Mouse (Mus musculus) heart, embryonic 16.5 days (tissue): ENCODE measurements around the gene Dcakd. TPM values are rescaled to one million over a fixed set of nuclear protein-coding genes. Genes with fewer than 3 reads are reported as not detected.
A peak's percentile ranks its signal among the peaks of the same experiment; 100 is the strongest.
"Not testable (repeated sequence)": the region's sequence is repeated elsewhere in the genome, so short reads cannot be mapped to it uniquely, and the experiment has no call there.

ENCODE experiments used
- ATAC-seq: fragments of 200-750 bp; cut with Nextera tagmentation; replicated peaks from 2 replicates; pipeline ENCODE4 v1.8.0; 2017; ENCODE audit warnings: moderate number of reproducible peaks; ENCODE audit not compliant: insufficient read depth, low FRiP score; ENCODE audit errors: extremely low read depth
- H3K27ac ChIP-seq: fragments of 300-500 bp; sonication (generic); 2 replicates; pipeline ENCODE4 v1.5.1; 2014; ENCODE audit warnings: mild to moderate bottlenecking, low read length, control low read depth, moderate library complexity
- H3K27me3 ChIP-seq: fragments of 300-500 bp; sonication (generic); 2 replicates; pipeline ENCODE4 v1.6.1; 2014; ENCODE audit warnings: low read length, mixed read lengths; ENCODE audit not compliant: control insufficient read depth, insufficient read depth
- H3K36me3 ChIP-seq: fragments of 300-500 bp; sonication (generic); 2 replicates; pipeline ENCODE4 v1.6.1; 2014; ENCODE audit not compliant: control insufficient read depth, insufficient read depth
- H3K4me1 ChIP-seq: fragments of 300-500 bp; sonication (generic); 2 replicates; pipeline ENCODE4 v1.6.1; 2014; ENCODE audit warnings: low read length, mixed read lengths; ENCODE audit not compliant: control insufficient read depth, insufficient read depth
- H3K4me2 ChIP-seq: fragments of 300-500 bp; sonication (generic); 2 replicates; pipeline ENCODE4 v1.6.1; 2014; ENCODE audit warnings: low read depth, mild to moderate bottlenecking, control low read depth, low read length
- H3K4me3 ChIP-seq: fragments of 300-500 bp; sonication (generic); 2 replicates; pipeline ENCODE4 v1.5.1; 2014; ENCODE audit warnings: mild to moderate bottlenecking, control low read depth, low read length
- H3K9ac ChIP-seq: fragments of 300-500 bp; sonication (generic); 2 replicates; pipeline ENCODE4 v1.6.1; 2014; ENCODE audit warnings: low read length, control low read depth
- H3K9me3 ChIP-seq: fragments of 300-500 bp; sonication (generic); replicated peaks from 2 replicates; pipeline ENCODE4 v1.6.1; 2016; ENCODE audit warnings: low read length; ENCODE audit not compliant: control insufficient read depth
- WGBS: fragments of 180-500 bp; shearing (Covaris S2); extraction: QIAGEN DNeasy Blood & Tissue Kit; methylation state at CpG from one replicate; pipeline ENCODE4 v1.1.7; 2014; 5-methylcytosine and 5-hydroxymethylcytosine counted together
- polyA plus RNA-seq: library from polyadenylated mRNA; unstranded; fragments of >200 nt; fragmentation: Nextera tagmentation; extraction: Ambion mirVana; gene quantifications from 2 replicates; pipeline ENCODE4 v1.2.1, GENCODE M21; 2015

The Dcakd gene
- polyA plus RNA-seq, 1 experiment from 2014 or later: 66.9 TPM

GRCm38 (mm10) chr11:102984615-102985014 lies 43.5 kb downstream of the Dcakd start:
- Histone ChIP-seq H3K9me3 (no peaks in the 10 kb centered on the region), H3K36me3 (no peaks in the 10 kb centered on the region), H3K4me1 (no peaks in the 10 kb centered on the region; the same call in 1 of the 2 replicates), H3K9ac (no peak overlapping the region), H3K4me2 (no peak overlapping the region), H3K27ac (no peak overlapping the region), H3K4me3 (no peak overlapping the region), H3K27me3 (peaks cover 19% of the 10 kb centered on the region)
- WGBS: 61% methylated on average over 4 of the region's 4 CpGs
- ATAC-seq: no peak

DNA sequence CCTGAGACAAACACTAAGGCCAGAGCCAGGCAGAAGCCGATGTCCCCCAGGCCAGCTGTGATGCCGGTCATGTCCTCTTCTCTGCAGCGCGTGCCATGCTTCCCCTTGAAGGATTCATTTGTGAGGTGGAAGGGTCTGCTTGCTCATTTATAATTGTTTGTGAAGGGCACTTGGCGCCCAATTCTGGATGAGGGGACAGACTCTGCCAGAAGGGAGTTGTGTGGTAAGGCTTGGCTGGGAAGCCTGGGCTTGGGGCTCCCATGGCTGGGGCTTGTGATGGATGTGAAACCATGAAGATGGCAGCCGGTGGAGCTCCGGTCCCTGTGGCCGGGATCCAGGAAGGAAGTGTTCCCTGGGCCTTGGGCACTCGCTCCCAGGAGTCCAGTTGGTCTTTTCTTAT lies 44.0 kb downstream of the Dcakd start:
- H3K4me1 ChIP-seq: no peaks in the 10 kb centered on the region; the same call in 1 of the 2 replicates
- no peak overlapping the region for H3K4me2 ChIP-seq
- H3K9ac ChIP-seq: no peak overlapping the region
- no peak overlapping the region for H3K27ac ChIP-seq
- peaks cover 14% of the 10 kb centered on the region for H3K27me3 ChIP-seq
- ATAC-seq: no peak
- no peaks in the 10 kb centered on the region for H3K9me3 ChIP-seq
- WGBS: 83% methylated on average over 9 of the region's 9 CpGs
- H3K36me3 ChIP-seq: no peaks in the 10 kb centered on the region
- no peak overlapping the region for H3K4me3 ChIP-seq

DNA sequence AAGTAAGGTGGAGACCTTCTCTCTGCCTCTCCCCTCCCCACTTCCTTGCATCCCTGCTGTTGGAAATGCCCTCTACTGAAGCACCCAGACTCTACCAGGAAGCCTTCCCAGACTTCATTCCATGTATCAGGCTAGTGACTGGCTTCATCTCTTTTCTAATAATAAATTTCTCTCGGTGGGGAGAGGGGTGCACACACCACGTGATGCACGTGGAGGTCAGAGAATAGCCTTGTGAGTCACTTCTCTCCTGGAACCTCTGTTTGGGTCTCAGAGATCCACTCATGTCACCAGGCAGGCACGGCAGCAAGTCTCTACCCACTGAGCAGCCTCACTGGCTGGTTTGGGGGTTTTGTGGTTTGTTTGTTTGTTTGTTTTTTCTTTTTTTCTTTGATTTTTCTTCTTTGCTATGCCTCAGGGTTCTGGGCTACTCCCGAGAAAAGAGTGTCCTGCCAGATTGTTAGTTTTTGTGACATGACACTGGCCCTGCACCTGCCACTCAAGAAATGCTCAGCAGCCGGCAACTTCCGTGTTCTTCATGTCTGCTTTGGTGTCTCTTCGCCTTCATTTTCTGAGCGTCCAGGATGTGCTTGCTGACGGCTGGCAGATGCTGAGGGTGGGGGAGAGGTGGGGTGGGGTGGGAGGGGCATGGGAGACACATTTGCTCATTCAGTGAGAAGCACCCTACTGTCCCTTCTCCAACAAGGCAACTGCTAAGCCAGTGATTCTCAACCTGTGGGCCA lies 46.8 kb downstream of the Dcakd start:
- WGBS: 42% methylated on average over 10 of the region's 10 CpGs
- Histone ChIP-seq H3K4me3 (no peak overlapping the region), H3K4me1 (peaks cover 6% of the 10 kb centered on the region), H3K36me3 (no peaks in the 10 kb centered on the region), H3K27ac (no peak overlapping the region), H3K4me2 (no peak overlapping the region), H3K27me3 (no peaks in the 10 kb centered on the region), H3K9ac (no peak overlapping the region), H3K9me3 (no peaks in the 10 kb centered on the region)
- no peak for ATAC-seq

GRCm38 (mm10) chr11:102978052-102978666 lies 50.0 kb downstream of the Dcakd start:
- peak; percentile 77 for ATAC-seq
- Histone ChIP-seq H3K4me1 (peaks cover 6% of the 10 kb centered on the region), H3K4me3 (no peak overlapping the region), H3K9ac (no peak overlapping the region), H3K4me2 (no peak overlapping the region), H3K9me3 (no peaks in the 10 kb centered on the region), H3K27me3 (0 out of 2 replicates have a peak, but pooled peaks cover 3% of the 10 kb centered on the region), H3K27ac (peak overlapping the region; percentile 48), H3K36me3 (no peaks in the 10 kb centered on the region)
- 21% methylated on average over 6 of the region's 6 CpGs for WGBS

DNA sequence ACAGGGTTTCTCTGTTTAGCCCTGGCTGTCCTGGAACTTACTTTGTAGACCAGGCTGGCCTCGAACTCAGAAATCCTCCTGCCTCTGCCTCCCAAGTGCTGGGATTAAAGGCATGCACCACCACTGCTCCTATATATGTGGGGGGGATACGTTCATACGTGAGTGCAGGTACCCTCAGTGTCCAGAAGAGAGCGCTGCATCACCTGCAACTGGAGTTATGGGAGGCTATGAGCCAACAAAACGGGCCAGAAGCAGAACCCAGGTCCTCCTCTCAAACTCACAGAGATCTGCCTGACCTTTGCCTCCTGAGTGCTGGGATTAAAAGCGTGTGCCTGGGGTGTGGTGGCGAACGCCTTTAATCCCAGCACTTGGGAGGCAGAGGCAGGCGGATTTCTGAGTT lies 52.2 kb downstream of the Dcakd start:
- H3K36me3 ChIP-seq, H3K4me1 ChIP-seq, ATAC-seq, H3K9me3 ChIP-seq, H3K9ac ChIP-seq, H3K4me2 ChIP-seq, H3K27ac ChIP-seq, H3K4me3 ChIP-seq, H3K27me3 ChIP-seq: not testable (repeated sequence)
- 83% methylated on average over 9 of the region's 9 CpGs for WGBS

GRCm38 (mm10) chr11:102972326-102972725 lies 55.8 kb downstream of the Dcakd start:
- WGBS: 75% methylated on average over 1 of the region's 1 CpGs
- ATAC-seq: no peak
- Histone ChIP-seq H3K27ac (no peak overlapping the region), H3K4me3 (no peak overlapping the region), H3K9ac (no peak overlapping the region), H3K9me3 (no peaks in the 10 kb centered on the region), H3K36me3 (no peaks in the 10 kb centered on the region), H3K4me2 (no peak overlapping the region), H3K27me3 (peaks cover 22% of the 10 kb centered on the region), H3K4me1 (no peaks in the 10 kb centered on the region)

DNA sequence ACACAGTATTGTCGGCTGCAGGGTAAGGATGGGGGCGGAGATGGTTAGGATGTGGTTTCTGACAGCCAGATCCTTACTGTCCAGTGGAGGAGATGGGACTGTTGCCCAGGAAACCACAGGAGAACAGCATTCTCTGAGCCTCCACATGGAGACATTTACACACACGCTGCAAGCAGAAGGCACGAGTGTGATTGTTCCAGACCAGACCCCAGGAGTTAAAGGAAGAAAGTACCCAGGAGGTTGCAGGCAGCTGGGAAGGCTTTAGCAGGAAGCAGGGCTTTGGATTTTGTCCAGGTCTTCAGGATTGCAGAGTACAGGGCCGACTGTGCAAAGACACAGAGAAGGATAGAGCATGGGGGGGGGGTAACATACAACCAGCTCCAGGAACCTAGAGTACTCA lies 56.5 kb downstream of the Dcakd start:
- 42% methylated on average over 5 of the region's 5 CpGs for WGBS
- Histone ChIP-seq H3K9me3 (no peaks in the 10 kb centered on the region), H3K27me3 (peaks cover 24% of the 10 kb centered on the region), H3K36me3 (no peaks in the 10 kb centered on the region), H3K4me3 (no peak overlapping the region), H3K4me1 (no peaks in the 10 kb centered on the region), H3K4me2 (no peak overlapping the region), H3K9ac (no peak overlapping the region), H3K27ac (no peak overlapping the region)
- ATAC-seq: no peak

- Histone ChIP-seq H3K9ac (no peak overlapping the region), H3K9me3 (no peaks in the 10 kb centered on the region), H3K36me3 (no peaks in the 10 kb centered on the region), H3K27me3 (peaks cover 30% of the 10 kb centered on the region), H3K4me2 (no peak overlapping the region), H3K4me1 (peaks cover 5% of the 10 kb centered on the region), H3K27ac (no peak overlapping the region), H3K4me3 (no peak overlapping the region)
- WGBS: 64% methylated on average over 16 of the region's 16 CpGs
- ATAC-seq: no peak
Measured at GRCm38 (mm10) chr11:102964547-102965091, 63.5 kb downstream of the Dcakd start.

GRCm38 (mm10) chr11:102963855-102964546 lies 64.1 kb downstream of the Dcakd start:
- no peak for ATAC-seq
- H3K9ac ChIP-seq: peak overlapping the region; percentile 41; the same call in 1 of the 2 replicates

More at GRCm38 (mm10) chr11:102963855-102964546, 64.1 kb downstream of the Dcakd start:
- Histone ChIP-seq H3K27ac (no peak overlapping the region), H3K4me3 (no peak overlapping the region), H3K36me3 (no peaks in the 10 kb centered on the region), H3K4me2 (peak overlapping the region; percentile 10), H3K4me1 (peaks cover 5% of the 10 kb centered on the region), H3K9me3 (no peaks in the 10 kb centered on the region), H3K27me3 (peaks cover 27% of the 10 kb centered on the region)
- WGBS: 22% methylated on average over 24 of the region's 24 CpGs
